Mouse (Mus musculus): Measurements from ENCODE around the gene Rpl10-ps3. TPM values are rescaled to one million over a fixed set of nuclear protein-coding genes. Genes with fewer than 3 reads are reported as not detected.
A peak's percentile ranks its signal among the peaks of the same experiment; 100 is the strongest.

The Rpl10-ps3 gene
- total RNA-seq, 2 experiments from 2014 or later: 453 to 504 TPM

DNA sequence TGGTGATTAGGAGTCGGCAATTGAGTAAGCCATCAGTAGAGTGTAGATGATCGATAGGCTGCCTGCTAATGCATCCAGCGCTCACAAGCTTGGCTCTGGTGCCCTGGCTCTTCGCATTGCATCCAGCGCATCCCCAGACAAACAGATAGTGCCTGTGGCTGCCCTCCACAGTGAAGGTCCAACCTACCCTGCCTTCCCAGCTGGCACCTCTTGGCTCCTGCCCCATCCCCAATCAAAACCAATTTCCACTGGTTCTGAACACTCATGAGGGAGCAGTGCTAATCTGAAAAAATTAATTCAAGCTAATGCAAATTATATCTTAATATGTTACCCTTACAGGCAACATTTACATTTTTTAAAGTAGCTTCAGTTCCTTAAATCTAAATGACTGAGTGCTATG is 25.3 kb downstream of the Rpl10-ps3 start:
- intact Hi-C loops (cut with DNase I; ENCODE audit: low total_unique reads): no loop called here
- DNase-seq: no peak

DNA sequence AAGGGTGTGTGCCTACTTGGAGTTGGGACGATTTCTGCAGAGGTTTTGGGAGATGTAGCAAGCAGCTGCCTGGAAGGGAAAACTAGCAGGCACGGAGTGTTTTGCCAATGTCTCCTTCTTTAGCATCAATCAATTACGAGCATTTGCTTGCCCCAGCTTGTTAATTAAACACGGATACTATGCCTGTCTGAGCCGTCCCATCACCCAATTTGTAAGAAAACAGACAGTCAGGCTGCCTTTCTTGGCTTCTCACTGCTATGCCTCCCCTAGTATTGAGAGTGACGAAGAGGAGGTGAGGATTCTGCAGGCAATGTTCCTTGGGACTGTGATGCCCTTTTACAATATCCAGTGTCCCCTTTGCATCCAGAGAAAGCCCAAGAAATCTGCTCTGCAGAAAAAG is 27.5 kb downstream of the Rpl10-ps3 start:
- intact Hi-C loops (cut with DNase I; ENCODE audit: low total_unique reads): no loop called here
- DNase-seq: no peak

DNA sequence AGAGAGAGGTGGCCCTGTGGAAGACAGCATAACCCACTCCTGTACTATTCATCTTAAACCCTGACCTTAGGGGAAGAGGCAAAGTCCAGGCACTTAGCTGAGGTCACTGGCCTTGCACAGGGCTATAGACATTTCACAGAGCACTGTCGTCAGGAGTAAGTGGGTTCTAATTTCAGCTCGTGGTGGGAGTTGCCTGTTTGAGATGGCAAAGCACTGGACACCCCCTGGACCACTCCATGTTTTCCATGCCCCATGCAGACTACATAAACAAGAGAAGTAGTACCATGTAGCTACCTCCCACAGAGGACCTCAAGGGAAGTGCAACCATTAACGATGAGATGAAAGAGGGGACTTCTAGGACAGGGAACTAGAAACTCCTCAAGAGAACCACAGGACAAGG is 29.1 kb downstream of the Rpl10-ps3 start:
- no peak for DNase-seq
- intact Hi-C loops (cut with DNase I; ENCODE audit: low total_unique reads): no loop called here

DNA sequence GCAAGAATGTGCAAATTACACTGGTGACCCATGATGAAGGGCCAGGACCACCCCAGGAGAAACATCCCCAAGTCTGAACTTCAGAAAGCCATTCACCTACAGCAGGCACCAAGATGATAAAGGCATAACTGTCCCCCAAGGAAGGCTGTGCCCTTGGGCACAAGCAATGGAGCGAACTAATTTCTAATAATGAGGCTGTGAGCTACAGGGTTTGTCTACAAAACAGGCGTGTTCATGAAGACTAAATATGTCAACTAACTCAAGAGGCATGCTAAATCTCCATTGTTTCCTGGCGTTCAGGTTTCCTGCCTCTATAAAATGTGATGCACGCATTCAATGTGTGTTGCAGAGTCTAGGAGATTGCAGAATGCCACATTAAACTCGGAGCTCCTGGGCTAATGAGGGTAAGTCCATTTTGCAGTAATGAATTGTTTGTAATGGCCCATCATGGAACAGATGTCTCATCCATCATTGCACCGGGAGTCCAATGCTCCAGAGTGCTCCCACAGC is 33.7 kb downstream of the Rpl10-ps3 start:
- intact Hi-C loops (cut with DNase I; ENCODE audit: low total_unique reads): no loop called here
- no peak for DNase-seq

DNA sequence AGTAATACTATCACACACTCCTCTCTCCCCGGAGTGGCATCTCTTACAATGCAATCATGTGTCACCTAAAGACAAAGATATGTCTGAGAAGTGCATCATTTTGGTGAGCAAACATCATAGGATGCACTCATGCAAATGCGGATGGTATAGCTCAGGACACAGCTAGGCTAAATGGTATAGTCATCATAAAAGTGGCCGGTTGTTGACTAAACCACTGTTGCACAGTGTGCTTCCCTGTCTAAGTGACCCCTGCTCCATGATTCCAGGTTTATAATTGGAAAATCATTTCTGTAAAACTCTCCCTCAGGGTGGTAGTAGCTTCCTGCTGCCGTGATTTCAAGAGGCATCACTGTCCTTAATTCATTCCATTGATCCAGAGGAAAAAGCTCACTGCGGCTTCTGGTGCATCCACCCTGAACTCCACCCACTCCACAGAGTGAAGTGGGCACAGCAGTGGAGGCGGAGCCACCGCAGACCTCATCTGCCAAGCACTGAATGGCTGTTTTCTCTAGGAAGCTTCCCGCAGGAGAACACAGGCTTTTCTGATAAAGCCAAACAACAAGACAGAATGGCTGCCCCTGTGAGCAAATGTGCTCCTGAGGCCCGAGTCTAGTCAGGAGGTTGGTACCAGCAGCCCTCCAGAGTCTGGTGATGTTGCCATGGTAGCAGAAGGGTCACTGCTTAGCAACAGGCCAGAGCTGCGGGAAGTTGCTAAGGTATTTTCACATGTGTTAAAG is 38.9 kb downstream of the Rpl10-ps3 start:
- no peak for DNase-seq
- intact Hi-C loops (cut with DNase I; ENCODE audit: low total_unique reads): no loop called here

DNA sequence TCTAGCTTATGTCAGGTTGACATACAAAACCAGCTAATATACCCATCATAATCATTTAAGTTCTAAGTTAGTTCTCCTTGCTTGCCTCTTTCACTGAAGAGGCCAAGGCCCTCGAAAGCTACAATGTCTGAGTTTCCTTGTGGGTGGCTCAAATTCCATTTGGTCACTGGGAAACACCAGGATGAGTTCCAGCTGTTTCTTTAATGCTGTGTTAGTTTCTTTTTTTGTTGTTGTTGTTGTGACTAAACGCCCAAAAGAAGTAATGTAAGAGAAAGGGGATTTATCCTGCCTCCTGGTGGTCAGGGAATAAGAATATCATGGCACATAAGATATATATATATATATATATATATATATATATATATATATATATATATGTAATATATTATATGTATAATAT is 39.7 kb downstream of the Rpl10-ps3 start:
- DNase-seq: no peak
- intact Hi-C loops (cut with DNase I; ENCODE audit: low total_unique reads): no loop called here

GRCm38 (mm10) chr9:50304004-50304403 is 40.8 kb downstream of the Rpl10-ps3 start:
- intact Hi-C loops (cut with DNase I; ENCODE audit: low total_unique reads): no loop called here
- DNase-seq: no peak

GRCm38 (mm10) chr9:50301722-50302121 is 43.0 kb downstream of the Rpl10-ps3 start:
- intact Hi-C loops (cut with DNase I; ENCODE audit: low total_unique reads): no loop called here
- peak; percentile 7 for DNase-seq

- intact Hi-C loops (cut with DNase I; ENCODE audit: low total_unique reads): no loop called here
- DNase-seq: no peak
Measured at GRCm38 (mm10) chr9:50298389-50298788, 46.4 kb downstream of the Rpl10-ps3 start.

Other genes with a start within 250 kb of the Rpl10-ps3 start
- gene Plet1, start 149.6 kb upstream of the Rpl10-ps3 start, total RNA-seq (2021): not detected
- 10 to 100 TPM; 10.9 to 11.4 TPM for gene Pts, start 183.8 kb upstream of the Rpl10-ps3 start, total RNA-seq (2021)
- under 1 TPM; 0.53 to 0.74 TPM for gene Il18, start 209.9 kb upstream of the Rpl10-ps3 start, total RNA-seq (2021)
- gene Bco2, start 210.2 kb upstream of the Rpl10-ps3 start, total RNA-seq (2021): under 1 TPM; 0.13 to 0.18 TPM
- gene Tex12, start 216.4 kb upstream of the Rpl10-ps3 start, total RNA-seq (2021): not detected

All from gastrocnemius, postnatal 14 days (tissue).